28 mouse cellular contexts compared by ENCODE assay signal in the genomic region with DNA sequence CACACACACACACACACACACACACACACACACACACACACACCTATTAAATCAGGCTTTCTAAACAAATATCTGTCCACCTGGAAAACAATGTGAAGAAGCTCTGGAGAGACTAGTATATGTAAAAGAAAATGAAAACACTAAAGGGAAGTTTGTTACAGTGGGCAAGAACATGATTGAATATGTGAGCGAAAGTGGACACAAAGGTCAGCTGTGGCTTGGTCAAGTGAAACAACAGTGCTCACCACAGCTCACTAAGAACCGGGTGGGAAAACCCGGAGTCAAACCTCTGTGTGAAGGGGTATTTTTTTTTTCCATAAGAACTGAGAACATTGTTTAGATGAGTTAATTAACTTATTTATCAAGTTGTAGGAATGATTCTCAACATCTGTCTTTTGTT. TPM values are rescaled to one million over a fixed set of nuclear protein-coding genes. Genes with fewer than 3 reads are reported as not detected.
DNase-seq lines count a peak whose midpoint lies in the region; ATAC-seq and TF ChIP-seq lines count a peak whose summit lies in the region.
"Had no signal": no experiment of that assay in that cellular context is flagged by ENCODE, and none has a peak within 500 bp of the region (broad histone marks: within the 10 kb centered on the region; RNA-seq: fewer than 3 reads in every experiment).

No protein-coding gene starts in this region.

- H3K36me3 ChIP-seq in heart, embryonic 12.5 days, result no peaks in the 10 kb centered on the region
- H3K36me3 ChIP-seq in heart, embryonic 14.5 days (ENCODE audit: control insufficient read depth, insufficient read depth, low read length), result no peaks in the 10 kb centered on the region
- no peaks in the 10 kb centered on the region for H3K36me3 ChIP-seq in CH12.LX (replicated peaks in 1 of 2; ENCODE audit: control insufficient read depth in 1 of 2, insufficient read depth in 1 of 2, low read length in 1 of 2)
- H3K36me3 ChIP-seq: embryonic facial prominence, embryonic 13.5 days; embryonic facial prominence, embryonic 15.5 days; forebrain, embryonic 10.5 days; forebrain, embryonic 12.5 days had no signal

- H3K27me3 ChIP-seq in heart, embryonic 12.5 days (replicated peaks), result no peaks in the 10 kb centered on the region
- H3K27me3 ChIP-seq in heart, embryonic 14.5 days (ENCODE audit: control insufficient read depth, insufficient read depth, low read length), result no peaks in the 10 kb centered on the region
- no peaks in the 10 kb centered on the region for H3K27me3 ChIP-seq in CH12.LX (replicated peaks)
- H3K27me3 ChIP-seq: embryonic facial prominence, embryonic 13.5 days; embryonic facial prominence, embryonic 15.5 days; forebrain, embryonic 12.5 days had no signal

- H3K27ac ChIP-seq in heart, embryonic 12.5 days (ENCODE audit: poor library complexity, severe bottlenecking), result peak overlapping the region; percentile 12
- H3K27ac ChIP-seq in heart, embryonic 14.5 days (replicated peaks in 1 of 2; ENCODE audit: control insufficient read depth in 1 of 2, insufficient read depth in 1 of 2, low read depth in 2 of 2, low read length in 2 of 2), result peak overlapping the region; percentile 69 to 74; a peak in 2 of 4 replicates
- no peak overlapping the region for H3K27ac ChIP-seq in CH12.LX (ENCODE audit: insufficient read depth, low read depth)
- H3K27ac ChIP-seq: embryonic facial prominence, embryonic 13.5 days; embryonic facial prominence, embryonic 15.5 days; forebrain, embryonic 10.5 days; forebrain, embryonic 12.5 days had no signal

- H3K4me1 ChIP-seq in heart, embryonic 12.5 days (replicated peaks), result peaks cover 6% of the 10 kb centered on the region; the same call in 1 of the 2 replicates
- H3K4me1 ChIP-seq in heart, embryonic 14.5 days (ENCODE audit: control insufficient read depth in 2 of 2, insufficient read depth in 2 of 2, low read length in 2 of 2), result peaks cover 2 to 4% of the 10 kb centered on the region in 2 experiments; a peak in 2 of 4 replicates
- peaks cover 5 to 21% of the 10 kb centered on the region in 2 experiments for H3K4me1 ChIP-seq in CH12.LX (ENCODE audit: control insufficient read depth in 1 of 2, insufficient read depth in 2 of 2)
- H3K4me1 ChIP-seq: embryonic facial prominence, embryonic 13.5 days; embryonic facial prominence, embryonic 15.5 days; forebrain, embryonic 10.5 days; forebrain, embryonic 12.5 days had no signal

- TF ChIP-seq EP300 in CH12.LX (IDR thresholded peaks at IDR 0.05; ENCODE audit: low read length), result peak; percentile 76

- no peak overlapping the region for H3K4me2 ChIP-seq in heart, embryonic 12.5 days
- no peak overlapping the region for H3K4me2 ChIP-seq in heart, embryonic 14.5 days (ENCODE audit: low read length)
- no peak overlapping the region; the same call in 1 of the 2 replicates for H3K4me2 ChIP-seq in CH12.LX (ENCODE audit: insufficient read depth, low read depth, poor library complexity, severe bottlenecking)
- H3K4me2 ChIP-seq: embryonic facial prominence, embryonic 13.5 days; embryonic facial prominence, embryonic 15.5 days; forebrain, embryonic 12.5 days had no signal

- no peak overlapping the region for H3K9ac ChIP-seq in heart, embryonic 12.5 days
- H3K9ac ChIP-seq in heart, embryonic 14.5 days (ENCODE audit: low read length), result no peak overlapping the region
- H3K9ac ChIP-seq in CH12.LX (ENCODE audit: insufficient read depth, low read depth), result no peak overlapping the region
- H3K9ac ChIP-seq: embryonic facial prominence, embryonic 13.5 days; embryonic facial prominence, embryonic 15.5 days; forebrain, embryonic 12.5 days had no signal

- peak; percentile 13 for DNase-seq in heart, adult 11 months
- no peak for DNase-seq in heart, adult 8-10 months (ENCODE audit: low spot score)
- no peak for DNase-seq in heart, postnatal 4 days
- DNase-seq in heart, postnatal 14 days, result no peak
- no peak for DNase-seq in CH12.LX (ENCODE audit: extremely low read depth)
- no peak for DNase-seq in testis, postnatal 14 days (ENCODE audit: low spot score)
- DNase-seq: adrenal gland, adult 2 months; adrenal gland, postnatal 10 days; adrenal gland, postnatal 25 days; B cell, adult 2 months; cerebellum, adult 11 months; cerebellum, adult 18-20 months; cerebellum, adult 8-10 months; cerebellum, adult 9-11 months; cerebellum, postnatal 14 days; cerebellum, postnatal 36 days; embryo, embryonic 11 days had no signal

- H3K9me3 ChIP-seq in heart, embryonic 12.5 days (replicated peaks), result no peaks in the 10 kb centered on the region
- no peaks in the 10 kb centered on the region for H3K9me3 ChIP-seq in heart, embryonic 14.5 days (ENCODE audit: control insufficient read depth, low read length)
- no peaks in the 10 kb centered on the region for H3K9me3 ChIP-seq in CH12.LX (replicated peaks; ENCODE audit: low read length)
- H3K9me3 ChIP-seq: embryonic facial prominence, embryonic 13.5 days; embryonic facial prominence, embryonic 15.5 days; forebrain, embryonic 10.5 days; forebrain, embryonic 12.5 days had no signal

- no peak for ATAC-seq in heart, embryonic 12.5 days (ENCODE audit: insufficient number of reproducible peaks, low FRiP score)
- no peak for ATAC-seq in heart, embryonic 14.5 days (ENCODE audit: insufficient number of reproducible peaks, insufficient read depth, low FRiP score, low read depth)
- ATAC-seq: CD4-positive, CD25-positive, alpha-beta regulatory T cell, adult 4 months; forebrain, embryonic 14.5 days had no signal

- no peaks in the 10 kb centered on the region for H3K79me2 ChIP-seq in CH12.LX (replicated peaks; ENCODE audit: control insufficient read depth, extremely low read depth, insufficient read depth, poor library complexity, severe bottlenecking)

- TF ChIP-seq POLR2A in CH12.LX (IDR thresholded peaks at IDR 0.05; ENCODE audit: low read depth, low read length), result no peak

- TF ChIP-seq CTCF in CH12.LX (conservative IDR thresholded peaks at IDR 0.05 in 1 of 2, IDR thresholded peaks at IDR 0.05 in 1 of 2; ENCODE audit: low read depth in 2 of 2, low read length in 2 of 2), result no peak

- no peak for TF ChIP-seq RAD21 in CH12.LX (IDR thresholded peaks at IDR 0.05; ENCODE audit: low read depth, low read length)

- no peak overlapping the region for H3K4me3 ChIP-seq in heart, embryonic 12.5 days
- H3K4me3 ChIP-seq in heart, embryonic 14.5 days (ENCODE audit: control insufficient read depth in 1 of 2, insufficient read depth in 1 of 2, low read depth in 1 of 2, low read length in 2 of 2), result no peak overlapping the region
- H3K4me3 ChIP-seq in CH12.LX (replicated peaks in 1 of 3; ENCODE audit: low read depth in 2 of 3, low read length in 2 of 3, poor library complexity in 1 of 3), result no peak overlapping the region
- H3K4me3 ChIP-seq: embryonic facial prominence, embryonic 13.5 days; embryonic facial prominence, embryonic 15.5 days; erythroblast, embryonic 14.5 days; forebrain, embryonic 10.5 days; forebrain, embryonic 12.5 days had no signal

- WGBS in heart, embryonic 12.5 days, result 86% methylated on average over 3 of the region's 3 CpGs
- WGBS in heart, embryonic 14.5 days, result 88% methylated on average over 3 of the region's 3 CpGs

- intact Hi-C loops in heart, postnatal 14 days (cut with DNase I), result no loop called here

- dilution Hi-C loops in CH12.LX (cut with MboI; ENCODE audit: extremely low pct_ligation_motif_present, extremely low pct_unique_long_range_greater_than_20kb, low sequenced_read_pairs), result no loop called here

- in situ Hi-C loops in CH12.LX (cut with MboI; ENCODE audit: low pct_ligation_motif_present, low pct_unique_long_range_greater_than_20kb, low sequenced_read_pairs), result no loop called here

TF ChIP-seq in CH12.LX, 34 proteins besides CTCF, POLR2A, EP300 and RAD21 (continues in another document):
- TF ChIP-seq RCOR1 (conservative IDR thresholded peaks at IDR 0.05; ENCODE audit: low read depth, low read length) (no peak), ZNF384 (IDR thresholded peaks at IDR 0.05; ENCODE audit: low read depth, low read length) (peak; percentile 50; the same call in 1 of the 2 replicates), GABPA (IDR thresholded peaks at IDR 0.05; ENCODE audit: insufficient replicate concordance, low read depth, low read length) (no peak), PAX5 (IDR thresholded peaks at IDR 0.05; ENCODE audit: low read length) (no peak), KAT2A (IDR thresholded peaks at IDR 0.05; ENCODE audit: insufficient replicate concordance, low read length) (no peak), CHD2 (IDR thresholded peaks at IDR 0.05; ENCODE audit: low read length) (no peak), MAX (IDR thresholded peaks at IDR 0.05; ENCODE audit: low read length) (no peak), ZKSCAN1 (IDR thresholded peaks at IDR 0.05; ENCODE audit: borderline replicate concordance, low read depth, low read length) (no peak), ZMIZ1 (IDR thresholded peaks at IDR 0.05; ENCODE audit: low read depth, low read length) (no peak), POLR2AphosphoS2 (IDR thresholded peaks at IDR 0.05; ENCODE audit: low read depth, low read length) (no peak), SMC3 (IDR thresholded peaks at IDR 0.05; ENCODE audit: low read depth, low read length) (no peak), NRF1 (IDR thresholded peaks at IDR 0.05; ENCODE audit: low read depth, low read length) (no peak), MYC (IDR thresholded peaks at IDR 0.05; ENCODE audit: low read depth, low read length) (no peak), JUN (IDR thresholded peaks at IDR 0.05; ENCODE audit: insufficient read depth, low read depth, low read length) (no peak), IRF4 (IDR thresholded peaks at IDR 0.05; ENCODE audit: low read depth, low read length) (peak; percentile 79), USF1 (IDR thresholded peaks at IDR 0.05; ENCODE audit: low read depth, low read length) (no peak), MAFK (IDR thresholded peaks at IDR 0.05; ENCODE audit: insufficient replicate concordance, low read length) (no peak), HCFC1 (IDR thresholded peaks at IDR 0.05; ENCODE audit: low read depth, low read length) (no peak), TCF12 (IDR thresholded peaks at IDR 0.05; ENCODE audit: low read depth, low read length) (peak; percentile 48; the same call in 1 of the 2 replicates), BHLHE40 (IDR thresholded peaks at IDR 0.05; ENCODE audit: low read depth, low read length) (peak; percentile 64), UBTF (IDR thresholded peaks at IDR 0.05; ENCODE audit: low read depth, low read length) (no peak), MXI1 (IDR thresholded peaks at IDR 0.05; ENCODE audit: low read depth, low read length) (no peak)

RNA-seq across cellular contexts. Expression of a gene that starts 6.9 kb away (rescaled TPM):
- under 1 TPM; 0.11 to 0.37 (median 0.27) TPM for total RNA-seq in heart, adult 8-10 months (2022)
- polyA plus RNA-seq in heart, embryonic 12.5 days (2016; fragmentation: Nextera tagmentation; extraction: Ambion mirVana), result 0.05 TPM in 1 of 2 replicates, not detected in the other
- total RNA-seq in heart, postnatal 4 days (2021), result under 1 TPM in 1 of 2 experiments, not detected in 1; 0.43 TPM
- 0.05 and 0.30 TPM in 2 replicates for polyA plus RNA-seq in heart, embryonic 14.5 days (2014; fragmentation: Nextera tagmentation; extraction: Ambion mirVana)
- 1 to 10 TPM in 1 of 2 experiments, under 1 TPM in 1; 0.45 to 1.1 TPM for total RNA-seq in heart, postnatal 14 days (2021)
- 0.04 and 0.25 TPM in 2 replicates for total RNA-seq in CH12.LX (2012; rRNA removed)
- 0.13 and 0.14 TPM in 2 replicates for total RNA-seq in CH12.LX (2014; rRNA removed)
- polyA plus RNA-seq in CH12.LX (2012; ENCODE audit: insufficient read length, low read depth), result 0.13 and 0.23 TPM in 2 replicates
- total RNA-seq: ES-E14, MEL had no signal
- polyA plus RNA-seq: adrenal gland, adult 2 months; embryonic facial prominence, embryonic 13.5 days; forebrain, embryonic 10.5 days; forebrain, embryonic 12.5 days had no signal
